ENCODE assay signal across 15 mouse cellular contexts in the genomic region with DNA sequence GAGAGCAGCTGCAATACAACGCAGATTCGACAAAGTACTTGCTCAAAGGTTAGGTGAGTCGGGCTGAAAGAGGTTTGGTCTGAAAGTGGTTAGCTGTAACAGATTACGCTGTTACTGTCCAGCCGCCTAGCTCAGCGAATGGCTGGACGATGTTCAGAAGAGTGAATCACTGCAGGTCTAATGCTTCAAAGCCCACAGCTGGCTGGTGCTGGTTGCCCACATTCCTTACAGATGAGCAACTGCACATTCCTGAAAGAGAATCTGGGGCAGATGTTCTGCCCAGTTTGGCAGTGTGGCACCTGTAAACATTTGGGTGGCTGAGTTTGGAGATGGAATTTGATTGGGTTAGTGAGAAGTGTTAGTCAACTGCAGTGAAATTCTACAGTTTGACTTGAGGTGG. TPM values are rescaled to one million over a fixed set of nuclear protein-coding genes. Genes with fewer than 3 reads are reported as not detected.
DNase-seq lines count a peak whose midpoint lies in the region; ATAC-seq lines count a peak whose summit lies in the region.
"Had no signal": no experiment of that assay in that cellular context is flagged by ENCODE, and none has a peak within 500 bp of the region (broad histone marks: within the 10 kb centered on the region; RNA-seq: fewer than 3 reads in every experiment).

No protein-coding gene starts in this region.

- H3K4me3 ChIP-seq in forebrain, embryonic 16.5 days (replicated peaks; ENCODE audit: low read length): no peak overlapping the region
- H3K4me3 ChIP-seq: heart, embryonic 13.5 days; hindbrain, embryonic 13.5 days had no signal

- no peak for ATAC-seq in forebrain, embryonic 16.5 days
- ATAC-seq: intestine, postnatal 0 days had no signal

- peak; percentile 23 for DNase-seq in gastrocnemius, postnatal 14 days
- DNase-seq in gastrocnemius, adult 8-10 months (ENCODE audit: low spot score in 2 of 2): no peak
- DNase-seq in ovary, adult 18-20 months (ENCODE audit: low spot score): peak; percentile 9
- no peak for DNase-seq in ovary, postnatal 10 days (ENCODE audit: low spot score)
- peak; percentile 31 for DNase-seq in adrenal gland, postnatal 10 days
- DNase-seq in kidney, postnatal 36 days: peak; percentile 36 to 54
- DNase-seq in heart, postnatal 4 days: no peak
- DNase-seq: cerebellum, postnatal 25 days; left cerebral cortex, postnatal 4 days; thymus, adult 2 months had no signal

- H3K27me3 ChIP-seq in forebrain, embryonic 16.5 days (replicated peaks; ENCODE audit: control insufficient read depth, insufficient read depth, low read length): no peaks in the 10 kb centered on the region
- H3K27me3 ChIP-seq: heart, embryonic 13.5 days; hindbrain, embryonic 13.5 days had no signal

- no peaks in the 10 kb centered on the region for H3K36me3 ChIP-seq in forebrain, embryonic 16.5 days (ENCODE audit: control insufficient read depth, insufficient read depth)
- H3K36me3 ChIP-seq: heart, embryonic 13.5 days; hindbrain, embryonic 13.5 days had no signal

- H3K4me2 ChIP-seq in forebrain, embryonic 16.5 days (ENCODE audit: low read length): no peak overlapping the region
- H3K4me2 ChIP-seq: heart, embryonic 13.5 days; hindbrain, embryonic 13.5 days had no signal

- no peak overlapping the region for H3K9ac ChIP-seq in forebrain, embryonic 16.5 days (replicated peaks; ENCODE audit: low read depth, low read length)
- H3K9ac ChIP-seq: heart, embryonic 13.5 days; hindbrain, embryonic 13.5 days; liver, embryonic 14.5 days had no signal

- no peaks in the 10 kb centered on the region for H3K9me3 ChIP-seq in forebrain, embryonic 16.5 days (ENCODE audit: control insufficient read depth, low read length)
- H3K9me3 ChIP-seq: heart, embryonic 13.5 days; hindbrain, embryonic 13.5 days had no signal

- 87% methylated on average over 7 of the region's 7 CpGs for WGBS in forebrain, embryonic 16.5 days

- H3K4me1 ChIP-seq in forebrain, embryonic 16.5 days (replicated peaks; ENCODE audit: control insufficient read depth, insufficient read depth, low read length): peaks cover 4% of the 10 kb centered on the region

- intact Hi-C loops in gastrocnemius, postnatal 14 days (cut with DNase I; ENCODE audit: low total_unique reads): no loop called here

- no peak overlapping the region for H3K27ac ChIP-seq in forebrain, embryonic 16.5 days (ENCODE audit: low read length)
- H3K27ac ChIP-seq: heart, embryonic 13.5 days; hindbrain, embryonic 13.5 days; liver, embryonic 14.5 days had no signal

RNA-seq across cellular contexts. Expression of a gene that starts 2.8 kb away (rescaled TPM):
- 10 to 100 TPM; 12.7 to 16.1 TPM for total RNA-seq in gastrocnemius, postnatal 14 days (2021)
- 10 to 100 TPM; 10.4 to 13.7 (median 12.3) TPM for total RNA-seq in gastrocnemius, adult 8-10 months (2022)
- 10 to 100 TPM; 32.8 to 34.3 TPM for total RNA-seq in adrenal gland, postnatal 10 days (2021)
- polyA plus RNA-seq in forebrain, embryonic 16.5 days (2015; fragmentation: Nextera tagmentation; extraction: Ambion mirVana): 78.6 and 82.4 TPM in 2 replicates
- total RNA-seq in heart, postnatal 4 days (2021): 10 to 100 TPM; 33.9 to 35.4 TPM

Comparison
In these comparisons a context has a peak if more than half of its experiments do, and no peak if none do; other contexts are left out.
1. DNase-seq: peak in gastrocnemius, postnatal 14 days (single experiment), ovary, adult 18-20 months (single experiment), adrenal gland, postnatal 10 days (single experiment) and kidney, postnatal 36 days (2 of 2); none in gastrocnemius, adult 8-10 months (0 of 2), ovary, postnatal 10 days (single experiment) and heart, postnatal 4 days (single experiment).